Mouse (Mus musculus): ENCODE data around the gene Atp6v0c.

Gene Atp6v0c

DNA sequence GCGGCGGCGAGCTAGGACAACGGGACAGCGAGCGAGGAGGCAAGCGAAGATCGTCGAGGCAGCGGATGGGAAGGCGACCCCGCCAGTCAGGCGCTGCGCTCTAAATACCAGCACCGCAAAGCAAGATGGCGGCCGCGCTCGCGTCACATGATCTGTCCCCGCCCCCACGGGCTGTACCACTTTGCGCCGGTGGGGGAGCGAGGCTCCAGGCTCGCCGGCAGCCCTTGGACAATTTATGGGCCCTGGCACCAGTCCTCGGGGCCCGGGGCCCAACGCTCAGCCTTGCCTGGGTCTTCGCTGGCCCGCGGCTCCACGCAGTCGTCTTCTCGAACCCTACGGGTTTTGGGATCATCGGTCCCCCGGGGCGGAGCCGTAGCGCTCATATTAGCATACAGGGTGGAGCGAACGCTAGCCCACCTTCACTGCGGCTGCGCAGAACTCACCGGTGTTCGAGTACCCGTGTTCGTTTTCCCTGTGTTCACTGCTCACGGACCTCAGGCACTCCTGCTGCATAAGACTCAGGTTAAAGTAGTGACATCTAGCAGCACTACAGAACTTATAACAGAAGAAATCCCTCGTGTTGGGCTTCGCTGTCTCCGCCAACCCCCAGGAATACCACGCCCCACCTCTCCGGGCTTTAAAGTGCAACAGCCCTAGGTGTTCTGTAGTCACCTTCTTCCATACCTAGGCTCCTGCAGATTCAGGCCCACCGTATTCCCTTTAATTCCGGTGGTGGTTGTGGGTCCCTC is at the start of gene Atp6v0c:
Atp6v0c (minus strand) TSS at position 386 of the 749 bp plus-strand sequence.
- in situ Hi-C loops (cut with MboI; ENCODE audit: unreplicated experiment in 2 of 2): loop anchor here (5.0 to 10.0 kb wide), 4 partner anchors 73 to 273 kb away; partner anchors contain the start of genes Ccnf (in 1 of the 2) and Dnase1l2 (in 1 of the 2)

DNA sequence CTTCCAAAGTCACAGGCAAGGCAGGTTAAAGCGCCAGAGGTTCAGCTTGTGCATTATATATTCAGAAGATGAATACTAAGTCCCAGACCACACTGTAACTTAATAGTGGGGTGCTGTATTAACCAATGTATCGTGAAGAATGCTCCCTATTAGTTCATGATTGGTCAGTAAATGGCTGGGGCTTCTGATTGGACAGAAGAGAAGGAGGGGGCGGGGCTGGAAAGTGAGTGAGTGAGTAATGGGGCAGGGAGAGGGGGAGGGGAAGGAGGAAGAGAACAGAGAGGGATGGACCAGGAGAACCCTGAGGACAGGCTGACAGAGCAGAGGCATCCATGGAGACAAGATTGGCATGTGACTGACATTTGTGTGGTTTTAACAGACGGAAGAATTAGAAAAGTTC is 47.3 kb upstream of the Atp6v0c start:
- in situ Hi-C loops (cut with MboI; ENCODE audit: unreplicated experiment in 2 of 2): no loop called here

- in situ Hi-C loops (cut with MboI; ENCODE audit: unreplicated experiment in 2 of 2): no loop called here
These were observed 43.7 kb upstream of the Atp6v0c start for GRCm38 (mm10) chr17:24213186-24213585.

DNA sequence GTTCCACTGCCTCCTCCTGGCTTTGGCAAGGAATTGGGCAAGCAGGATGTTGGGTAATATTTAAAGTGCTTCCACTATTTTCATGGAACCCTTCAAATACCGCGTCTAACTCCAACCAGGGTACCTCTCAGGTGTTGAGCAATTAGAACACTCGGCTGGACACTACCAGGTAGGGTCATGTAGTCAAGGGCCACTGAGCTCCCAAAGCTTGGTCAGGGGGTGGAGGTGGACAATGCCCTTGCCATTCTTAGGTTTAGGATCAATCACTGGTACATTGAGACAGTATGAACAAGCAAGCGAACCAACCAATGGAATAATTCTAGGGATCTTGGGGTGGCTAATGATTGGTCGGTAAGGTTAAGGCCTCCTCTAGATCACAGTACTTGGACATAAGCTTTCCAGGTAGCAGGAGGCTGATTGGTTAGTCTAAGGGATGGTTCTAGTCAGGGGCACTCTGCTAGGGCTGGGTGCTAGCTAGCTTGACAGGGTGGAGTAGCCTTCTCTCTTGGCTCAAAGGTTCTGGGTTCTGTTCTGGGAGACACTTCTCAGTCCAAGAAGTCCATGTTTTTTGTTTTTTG is 43.0 kb upstream of the Atp6v0c start:
- in situ Hi-C loops (cut with MboI; ENCODE audit: unreplicated experiment in 2 of 2): no loop called here

- in situ Hi-C loops (cut with MboI; ENCODE audit: unreplicated experiment in 2 of 2): no loop called here
These were observed 42.3 kb upstream of the Atp6v0c start for GRCm38 (mm10) chr17:24211631-24212440.

DNA sequence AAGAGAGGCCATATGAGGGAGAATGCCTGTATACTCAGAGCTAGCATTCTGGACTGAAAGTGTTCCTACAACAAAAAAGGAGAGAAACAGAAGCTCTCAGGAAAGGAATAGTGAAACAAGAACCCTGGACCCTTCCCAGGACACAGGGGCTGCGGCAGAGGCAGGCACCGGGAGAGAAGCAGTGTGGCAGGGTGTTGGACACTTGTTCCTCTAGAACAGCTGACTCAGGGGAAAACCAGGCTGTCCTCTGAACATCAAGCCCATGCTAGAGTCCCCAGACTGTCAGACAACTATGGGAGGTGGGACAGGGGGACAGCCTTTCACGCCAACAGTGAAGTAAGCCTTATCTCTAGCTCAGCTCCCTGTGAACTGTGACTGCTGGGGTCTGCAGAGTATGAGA is 41.1 kb upstream of the Atp6v0c start:
- in situ Hi-C loops (cut with MboI; ENCODE audit: unreplicated experiment in 2 of 2): no loop called here

DNA sequence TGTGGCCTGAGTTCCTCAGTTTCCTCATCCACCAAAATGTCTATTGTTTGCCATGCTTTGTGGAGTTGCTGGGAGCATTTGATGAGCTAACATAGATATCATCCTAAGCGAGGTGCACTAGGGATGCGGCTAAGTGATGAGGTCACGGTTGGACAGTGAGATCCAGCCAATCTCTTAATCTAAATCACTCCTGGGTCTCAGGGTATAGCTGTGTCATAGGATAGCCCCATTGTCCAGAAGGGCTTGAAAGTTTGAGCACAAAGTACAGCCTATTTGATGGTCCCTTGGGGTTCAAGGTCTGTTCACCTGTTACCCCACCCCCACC is 40.4 kb upstream of the Atp6v0c start:
- in situ Hi-C loops (cut with MboI; ENCODE audit: unreplicated experiment in 2 of 2): no loop called here

GRCm38 (mm10) chr17:24209043-24209915 is 39.8 kb upstream of the Atp6v0c start, which contains the start of gene Ntn3:
TSS of gene Ntn3 (minus strand) at chr17:24209531.
- in situ Hi-C loops (cut with MboI; ENCODE audit: unreplicated experiment in 2 of 2): no loop called here

DNA sequence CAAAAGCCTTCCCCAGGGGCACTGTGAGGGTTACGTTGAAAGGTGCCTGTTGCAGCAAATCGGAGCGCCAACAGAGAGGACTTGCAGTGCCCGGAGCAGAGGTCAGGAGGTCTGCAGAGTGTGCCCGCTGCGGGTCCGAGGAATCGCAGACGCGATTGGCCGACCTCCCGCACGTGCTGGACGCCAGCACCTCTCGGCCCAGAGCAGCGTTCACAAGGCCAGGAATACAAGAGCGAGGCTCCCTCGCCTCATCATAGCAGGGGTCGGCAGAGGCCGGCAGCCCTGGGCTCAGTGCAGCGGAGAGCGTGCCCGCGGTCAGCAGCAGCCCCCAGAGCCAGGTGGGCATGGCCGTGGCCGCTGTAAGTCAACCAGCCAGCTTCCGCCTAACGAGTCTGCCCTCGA is 39.1 kb upstream of the Atp6v0c start:
- in situ Hi-C loops (cut with MboI; ENCODE audit: unreplicated experiment in 2 of 2): no loop called here

DNA sequence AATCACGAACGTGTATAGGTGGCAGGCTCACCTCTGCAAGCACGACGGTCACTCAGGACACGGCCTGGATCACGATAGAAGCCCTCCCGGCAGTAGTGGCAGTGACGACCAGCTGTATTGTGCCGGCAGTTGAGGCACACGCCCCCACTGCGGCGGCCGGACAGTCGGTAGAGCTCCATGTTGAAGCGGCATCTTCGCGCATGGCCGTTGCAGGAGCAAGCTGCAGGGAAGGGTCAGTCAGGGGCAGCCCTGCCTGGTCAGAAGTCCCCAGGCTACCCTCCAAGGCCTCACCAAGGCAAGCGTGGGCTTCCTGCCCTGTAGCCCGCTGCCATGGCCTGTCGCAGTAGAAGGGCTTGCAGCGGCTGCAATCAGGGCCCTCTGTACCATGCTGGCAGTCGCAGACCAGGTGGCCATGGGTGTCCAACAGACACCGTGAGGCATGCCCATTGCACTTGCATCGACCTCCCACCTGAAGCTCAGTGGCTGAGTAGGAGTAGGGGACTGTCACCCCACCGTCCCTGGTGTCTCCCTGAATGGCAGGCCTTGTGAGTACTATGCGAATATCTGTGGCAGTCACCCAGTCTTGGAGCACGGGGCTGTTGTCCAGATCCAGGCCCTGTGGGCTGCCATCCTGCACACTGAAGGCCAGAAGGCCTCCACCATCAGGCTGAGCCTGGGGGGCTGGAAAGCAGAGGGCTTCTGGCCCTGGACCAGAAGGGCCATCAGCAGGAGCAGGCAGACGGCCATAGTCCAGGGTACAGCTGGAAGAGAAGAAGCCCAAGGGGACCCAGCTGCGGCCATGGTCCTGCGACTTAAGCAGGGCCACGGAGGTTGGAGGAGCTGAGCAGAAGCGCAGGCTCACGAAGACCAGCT is 38.5 kb upstream of the Atp6v0c start:
- in situ Hi-C loops (cut with MboI; ENCODE audit: unreplicated experiment in 2 of 2): no loop called here

DNA sequence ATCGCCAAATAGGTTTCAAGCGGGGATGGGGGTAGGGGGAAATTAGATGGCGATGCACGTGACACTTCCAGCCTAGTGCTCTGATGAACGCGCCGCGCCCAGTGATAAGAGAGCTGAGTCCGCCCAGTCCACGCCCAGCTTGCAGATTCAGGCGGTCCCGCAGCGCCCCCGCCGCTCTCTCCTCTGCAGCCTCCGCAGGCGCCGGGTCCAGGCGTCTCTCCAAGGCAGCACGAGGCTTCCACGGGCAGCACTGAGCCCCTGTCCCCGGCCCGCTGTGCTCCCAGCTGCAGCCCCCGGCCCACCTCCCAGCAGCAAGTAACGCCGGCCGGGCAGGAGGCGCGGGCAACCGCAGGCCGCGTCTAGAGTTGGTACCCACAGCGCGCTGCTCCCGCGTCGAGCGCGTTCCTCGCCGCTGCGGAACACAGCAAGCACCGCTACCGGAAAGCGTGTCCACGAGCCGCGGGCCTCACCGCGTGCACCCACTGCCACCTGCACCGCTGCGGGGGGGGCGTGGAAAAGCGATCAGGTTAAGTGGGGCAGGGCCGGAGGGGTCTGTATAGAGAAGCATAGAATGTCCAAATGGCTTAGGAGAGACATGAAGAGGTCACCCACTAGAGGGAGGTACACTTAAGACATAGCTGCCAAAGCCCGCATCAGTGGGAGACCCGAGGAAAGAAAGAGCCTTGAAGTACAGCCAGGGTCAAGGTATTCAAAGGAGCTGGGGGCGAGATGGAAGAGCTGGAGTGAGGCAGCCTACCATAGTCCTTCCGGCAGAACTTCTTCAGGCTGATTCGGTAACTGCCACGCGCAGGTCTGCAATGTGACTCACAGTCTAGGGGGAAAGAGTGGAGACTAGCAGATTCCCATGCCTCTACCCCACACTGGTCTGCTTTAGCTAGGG is 37.2 kb upstream of the Atp6v0c start:
- in situ Hi-C loops (cut with MboI; ENCODE audit: unreplicated experiment in 2 of 2): no loop called here

- in situ Hi-C loops (cut with MboI; ENCODE audit: unreplicated experiment in 2 of 2): no loop called here
These were observed 36.4 kb upstream of the Atp6v0c start for GRCm38 (mm10) chr17:24205908-24206361.

GRCm38 (mm10) chr17:24205284-24205888 is 35.9 kb upstream of the Atp6v0c start, which contains the start of gene Tbc1d24:
TSS of gene Tbc1d24 (minus strand) at chr17:24205562.
- in situ Hi-C loops (cut with MboI; ENCODE audit: unreplicated experiment in 2 of 2): no loop called here

DNA sequence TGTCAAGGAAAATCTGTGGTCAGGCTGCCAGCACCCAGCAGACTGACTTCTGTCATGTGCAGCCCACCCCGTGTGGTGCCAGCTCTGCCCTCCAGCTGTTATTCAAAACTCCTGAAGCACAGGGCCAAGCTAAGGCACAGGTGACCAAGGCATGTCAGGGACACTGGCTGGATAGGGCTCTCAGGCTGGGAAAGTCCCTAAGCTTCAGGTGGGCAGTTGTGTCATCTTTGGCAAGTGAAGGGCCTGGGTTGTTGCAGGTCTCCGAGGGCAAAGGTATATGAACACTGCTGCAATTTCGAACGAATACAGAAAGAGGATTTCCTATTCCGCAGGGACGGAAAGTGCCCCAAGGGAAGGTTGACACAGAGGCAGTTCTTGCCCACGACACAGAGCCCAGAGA is 35.3 kb upstream of the Atp6v0c start:
- in situ Hi-C loops (cut with MboI; ENCODE audit: unreplicated experiment in 2 of 2): no loop called here

- in situ Hi-C loops (cut with MboI; ENCODE audit: unreplicated experiment in 2 of 2): no loop called here
These were observed 34.4 kb upstream of the Atp6v0c start for GRCm38 (mm10) chr17:24203611-24204534.

- in situ Hi-C loops (cut with MboI; ENCODE audit: unreplicated experiment in 2 of 2): no loop called here
These were observed 33.6 kb upstream of the Atp6v0c start for GRCm38 (mm10) chr17:24203068-24203467.

DNA sequence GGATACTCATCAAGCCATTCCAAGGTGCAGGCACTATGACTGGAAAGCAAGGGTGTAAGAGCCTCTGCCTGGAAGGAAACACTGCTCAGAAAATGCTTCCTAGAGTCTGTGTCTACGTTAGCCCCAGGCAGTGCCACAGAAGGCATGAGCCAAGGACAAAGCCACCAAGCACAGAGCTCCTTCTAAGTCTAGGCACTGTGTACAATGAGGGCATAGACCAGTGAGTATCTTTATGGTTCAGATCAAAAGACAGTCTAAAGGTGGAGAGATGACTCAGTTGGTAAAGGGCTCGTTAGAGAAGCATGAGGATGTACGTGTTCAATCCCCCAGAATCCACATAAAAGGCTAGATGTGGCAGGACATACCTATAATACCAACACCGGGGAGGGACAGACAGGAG is 31.6 kb upstream of the Atp6v0c start:
- in situ Hi-C loops (cut with MboI; ENCODE audit: unreplicated experiment in 2 of 2): no loop called here

Data from v-Abl transformed pro-B cells (cell line).